Mouse (Mus musculus): ENCODE results near the gene H2al1h. TPM values are rescaled to one million over a fixed set of nuclear protein-coding genes. Genes with fewer than 3 reads are reported as not detected.
"Not testable (repeated sequence)": the region's sequence is repeated elsewhere in the genome, so short reads cannot be mapped to it uniquely, and the experiment has no call there.

H2al1h gene
- polyA plus RNA-seq (2014; fragmentation: Nextera tagmentation; extraction: Ambion mirVana) = not detected in 2 replicates

- not testable (repeated sequence) for H3K27ac ChIP-seq (ENCODE audit: low read depth, low read length); DNase-seq (ENCODE audit: low spot score); H3K9ac ChIP-seq (ENCODE audit: low read length); H3K4me1 ChIP-seq (ENCODE audit: control insufficient read depth, insufficient read depth, low read length); H3K4me2 ChIP-seq (ENCODE audit: low read depth); H3K4me3 ChIP-seq (ENCODE audit: low read depth, low read length); H3K36me3 ChIP-seq (ENCODE audit: control insufficient read depth, insufficient read depth, low read length); H3K27me3 ChIP-seq (ENCODE audit: control insufficient read depth, insufficient read depth, low read length); H3K9me3 ChIP-seq (ENCODE audit: control insufficient read depth, low read length); ATAC-seq (ENCODE audit: insufficient read depth, low FRiP score, low TSS enrichment)
- WGBS = no CpG with 5 or more reads among the region's 6 CpGs
Measured at GRCm38 (mm10) chrX:11321192-11321591, at the start of gene H2al1h. H2al1h (plus strand) TSS chrX:11321492.

- no peak overlapping the region for H3K9ac ChIP-seq (ENCODE audit: low read length)
- no peak for DNase-seq (ENCODE audit: low spot score)
- no peak for ATAC-seq (ENCODE audit: insufficient read depth, low FRiP score, low TSS enrichment)
- H3K36me3 ChIP-seq (ENCODE audit: control insufficient read depth, insufficient read depth, low read length) = no peaks in the 10 kb centered on the region
- H3K27me3 ChIP-seq (ENCODE audit: control insufficient read depth, insufficient read depth, low read length) = no peaks in the 10 kb centered on the region
- no peak overlapping the region for H3K4me3 ChIP-seq (ENCODE audit: low read depth, low read length)
- no peaks in the 10 kb centered on the region for H3K9me3 ChIP-seq (ENCODE audit: control insufficient read depth, low read length)
- WGBS = 84% methylated on average over 3 of the region's 3 CpGs
- no peaks in the 10 kb centered on the region for H3K4me1 ChIP-seq (ENCODE audit: control insufficient read depth, insufficient read depth, low read length)
- H3K27ac ChIP-seq (ENCODE audit: low read depth, low read length) = no peak overlapping the region
- H3K4me2 ChIP-seq (ENCODE audit: low read depth) = no peak overlapping the region
Measured at GRCm38 (mm10) chrX:11273190-11273589, 48.1 kb upstream of the H2al1h start.

GRCm38 (mm10) chrX:11277083-11277482 lies 44.2 kb upstream of the H2al1h start:
- Histone ChIP-seq H3K4me3 (ENCODE audit: low read depth, low read length) (no peak overlapping the region), H3K9ac (ENCODE audit: low read length) (no peak overlapping the region), H3K4me1 (ENCODE audit: control insufficient read depth, insufficient read depth, low read length) (no peaks in the 10 kb centered on the region), H3K4me2 (ENCODE audit: low read depth) (no peak overlapping the region), H3K36me3 (ENCODE audit: control insufficient read depth, insufficient read depth, low read length) (no peaks in the 10 kb centered on the region), H3K27me3 (ENCODE audit: control insufficient read depth, insufficient read depth, low read length) (no peaks in the 10 kb centered on the region), H3K27ac (ENCODE audit: low read depth, low read length) (no peak overlapping the region), H3K9me3 (ENCODE audit: control insufficient read depth, low read length) (no peaks in the 10 kb centered on the region)
- ATAC-seq (ENCODE audit: insufficient read depth, low FRiP score, low TSS enrichment) (no peak), DNase-seq (ENCODE audit: low spot score) (no peak)
- WGBS = 77% methylated on average over 6 of the region's 6 CpGs

GRCm38 (mm10) chrX:11280741-11281140 lies 40.6 kb upstream of the H2al1h start:
- no peak overlapping the region for H3K27ac ChIP-seq (ENCODE audit: low read depth, low read length)
- no peaks in the 10 kb centered on the region for H3K27me3 ChIP-seq (ENCODE audit: control insufficient read depth, insufficient read depth, low read length)
- no peaks in the 10 kb centered on the region for H3K36me3 ChIP-seq (ENCODE audit: control insufficient read depth, insufficient read depth, low read length)
- ATAC-seq (ENCODE audit: insufficient read depth, low FRiP score, low TSS enrichment) = no peak
- DNase-seq (ENCODE audit: low spot score) = no peak
- H3K9me3 ChIP-seq (ENCODE audit: control insufficient read depth, low read length) = no peaks in the 10 kb centered on the region
- 68% methylated on average over 2 of the region's 2 CpGs for WGBS
- H3K4me1 ChIP-seq (ENCODE audit: control insufficient read depth, insufficient read depth, low read length) = no peaks in the 10 kb centered on the region
- H3K4me3 ChIP-seq (ENCODE audit: low read depth, low read length) = no peak overlapping the region
- H3K9ac ChIP-seq (ENCODE audit: low read length) = no peak overlapping the region
- no peak overlapping the region for H3K4me2 ChIP-seq (ENCODE audit: low read depth)

- H3K4me3 ChIP-seq (ENCODE audit: low read depth, low read length) = no peak overlapping the region
- ATAC-seq (ENCODE audit: insufficient read depth, low FRiP score, low TSS enrichment) = no peak
Measured at GRCm38 (mm10) chrX:11288306-11288882, 32.9 kb upstream of the H2al1h start.

GRCm38 (mm10) chrX:11289244-11289643 lies 32.0 kb upstream of the H2al1h start:
- no peaks in the 10 kb centered on the region for H3K36me3 ChIP-seq (ENCODE audit: control insufficient read depth, insufficient read depth, low read length)
- no peaks in the 10 kb centered on the region for H3K27me3 ChIP-seq (ENCODE audit: control insufficient read depth, insufficient read depth, low read length)
- H3K27ac ChIP-seq (ENCODE audit: low read depth, low read length) = no peak overlapping the region
- H3K4me1 ChIP-seq (ENCODE audit: control insufficient read depth, insufficient read depth, low read length) = no peaks in the 10 kb centered on the region
- WGBS = 67% methylated on average over 4 of the region's 4 CpGs
- no peak overlapping the region for H3K9ac ChIP-seq (ENCODE audit: low read length)
- no peak overlapping the region for H3K4me2 ChIP-seq (ENCODE audit: low read depth)
- DNase-seq (ENCODE audit: low spot score) = no peak
- no peaks in the 10 kb centered on the region for H3K9me3 ChIP-seq (ENCODE audit: control insufficient read depth, low read length)
- no peak for ATAC-seq (ENCODE audit: insufficient read depth, low FRiP score, low TSS enrichment)
- H3K4me3 ChIP-seq (ENCODE audit: low read depth, low read length) = no peak overlapping the region

More at GRCm38 (mm10) chrX:11288306-11288882, 32.9 kb upstream of the H2al1h start:
- Histone ChIP-seq H3K27ac (ENCODE audit: low read depth, low read length) (no peak overlapping the region), H3K36me3 (ENCODE audit: control insufficient read depth, insufficient read depth, low read length) (no peaks in the 10 kb centered on the region), H3K27me3 (ENCODE audit: control insufficient read depth, insufficient read depth, low read length) (no peaks in the 10 kb centered on the region), H3K9ac (ENCODE audit: low read length) (no peak overlapping the region), H3K4me1 (ENCODE audit: control insufficient read depth, insufficient read depth, low read length) (no peaks in the 10 kb centered on the region), H3K4me2 (ENCODE audit: low read depth) (no peak overlapping the region), H3K9me3 (ENCODE audit: control insufficient read depth, low read length) (no peaks in the 10 kb centered on the region)
- DNase-seq (ENCODE audit: low spot score) = no peak
- WGBS = 79% methylated on average over 14 of the region's 14 CpGs

GRCm38 (mm10) chrX:11298957-11299356 lies 22.3 kb upstream of the H2al1h start, which contains the start of gene H2al1a:
H2al1a (plus strand) TSS chrX:11299257.
- H3K9me3 ChIP-seq (ENCODE audit: control insufficient read depth, low read length); H3K4me1 ChIP-seq (ENCODE audit: control insufficient read depth, insufficient read depth, low read length); ATAC-seq (ENCODE audit: insufficient read depth, low FRiP score, low TSS enrichment); H3K36me3 ChIP-seq (ENCODE audit: control insufficient read depth, insufficient read depth, low read length); H3K27me3 ChIP-seq (ENCODE audit: control insufficient read depth, insufficient read depth, low read length); H3K4me2 ChIP-seq (ENCODE audit: low read depth); H3K9ac ChIP-seq (ENCODE audit: low read length); DNase-seq (ENCODE audit: low spot score); H3K27ac ChIP-seq (ENCODE audit: low read depth, low read length); H3K4me3 ChIP-seq (ENCODE audit: low read depth, low read length): not testable (repeated sequence)
- no CpG with 5 or more reads among the region's 3 CpGs for WGBS

- not testable (repeated sequence) for DNase-seq (ENCODE audit: low spot score); ATAC-seq (ENCODE audit: insufficient read depth, low FRiP score, low TSS enrichment); H3K9ac ChIP-seq (ENCODE audit: low read length)
Measured at GRCm38 (mm10) chrX:11302132-11302531, 19.2 kb upstream of the H2al1h start, which contains the start of gene H2al1b. H2al1b (plus strand) TSS chrX:11302432.

GRCm38 (mm10) chrX:11305355-11305754 lies 15.9 kb upstream of the H2al1h start, which contains the start of gene H2al1c:
H2al1c (plus strand) TSS chrX:11305655.
- not testable (repeated sequence) for H3K9ac ChIP-seq (ENCODE audit: low read length); H3K4me3 ChIP-seq (ENCODE audit: low read depth, low read length); H3K27me3 ChIP-seq (ENCODE audit: control insufficient read depth, insufficient read depth, low read length); DNase-seq (ENCODE audit: low spot score); H3K27ac ChIP-seq (ENCODE audit: low read depth, low read length); ATAC-seq (ENCODE audit: insufficient read depth, low FRiP score, low TSS enrichment); H3K9me3 ChIP-seq (ENCODE audit: control insufficient read depth, low read length); H3K4me2 ChIP-seq (ENCODE audit: low read depth); H3K36me3 ChIP-seq (ENCODE audit: control insufficient read depth, insufficient read depth, low read length); H3K4me1 ChIP-seq (ENCODE audit: control insufficient read depth, insufficient read depth, low read length)
- 92% methylated on average over 1 of the region's 6 CpGs for WGBS

More at GRCm38 (mm10) chrX:11302132-11302531, 19.2 kb upstream of the H2al1h start, which contains the start of gene H2al1b:
- H3K27me3 ChIP-seq (ENCODE audit: control insufficient read depth, insufficient read depth, low read length); H3K27ac ChIP-seq (ENCODE audit: low read depth, low read length); H3K4me2 ChIP-seq (ENCODE audit: low read depth); H3K36me3 ChIP-seq (ENCODE audit: control insufficient read depth, insufficient read depth, low read length); H3K4me1 ChIP-seq (ENCODE audit: control insufficient read depth, insufficient read depth, low read length); H3K9me3 ChIP-seq (ENCODE audit: control insufficient read depth, low read length); H3K4me3 ChIP-seq (ENCODE audit: low read depth, low read length): not testable (repeated sequence)
- 88% methylated on average over 1 of the region's 3 CpGs for WGBS
